Mouse (Mus musculus): Measurements from ENCODE around the gene Fcho2.

The Fcho2 gene

GRCm38 (mm10) chr13:98683412-98683811 is 131.8 kb downstream of the Fcho2 start:
- no peak for DNase-seq (ENCODE audit: extremely low read depth, insufficient read length, low spot score)

DNA sequence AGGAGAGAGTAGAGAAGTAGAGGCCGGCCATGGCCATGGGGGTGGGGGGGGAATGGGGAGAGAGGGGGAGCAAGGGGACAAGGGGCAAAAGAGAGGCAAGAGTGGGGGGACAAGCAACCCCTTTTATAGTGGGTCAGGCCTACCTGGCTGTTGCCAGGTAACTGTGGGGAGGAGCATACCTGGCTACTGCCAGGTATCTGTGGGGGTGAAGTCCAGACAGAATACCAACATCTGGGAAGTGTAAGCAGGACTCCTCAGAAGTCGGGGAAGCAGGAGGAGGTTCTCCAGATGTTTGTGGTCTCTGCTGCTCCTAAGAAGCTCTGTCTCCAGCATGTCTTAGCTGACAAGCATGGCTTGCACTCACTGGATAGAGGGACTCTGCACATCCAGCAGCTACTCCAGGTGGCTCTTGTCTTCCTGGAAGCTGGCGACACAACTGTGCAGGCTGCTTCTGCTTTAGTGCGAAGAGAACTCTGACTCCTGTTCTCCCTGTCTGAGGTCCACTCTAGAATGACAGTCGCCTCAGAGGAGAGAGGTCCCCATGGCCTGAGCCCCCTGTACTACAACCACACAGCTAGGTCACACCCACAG is 134.7 kb downstream of the Fcho2 start:
- no peak for DNase-seq (ENCODE audit: extremely low read depth, insufficient read length, low spot score)

DNA sequence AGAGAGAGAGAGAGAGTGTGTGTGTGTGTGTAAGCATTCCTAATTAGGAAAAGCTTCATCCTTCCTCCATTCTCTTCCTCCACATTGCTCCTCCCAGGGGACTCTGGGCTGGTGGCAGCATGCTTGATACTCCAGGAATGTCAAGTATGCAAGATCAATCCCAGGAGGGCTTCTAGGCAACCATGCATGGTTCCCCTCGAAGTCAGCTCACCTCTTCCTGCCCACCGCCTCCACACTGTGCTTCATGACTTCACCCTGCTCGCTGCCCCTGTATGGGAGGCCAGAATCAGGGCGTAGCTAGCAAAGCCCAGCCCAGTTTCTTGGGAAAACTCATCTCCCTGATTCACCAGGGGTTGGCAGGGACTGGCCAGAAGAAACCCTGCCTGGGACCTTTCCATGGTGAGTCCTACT is 135.6 kb downstream of the Fcho2 start:
- peak; percentile 89 for DNase-seq (ENCODE audit: extremely low read depth, insufficient read length, low spot score)

DNA sequence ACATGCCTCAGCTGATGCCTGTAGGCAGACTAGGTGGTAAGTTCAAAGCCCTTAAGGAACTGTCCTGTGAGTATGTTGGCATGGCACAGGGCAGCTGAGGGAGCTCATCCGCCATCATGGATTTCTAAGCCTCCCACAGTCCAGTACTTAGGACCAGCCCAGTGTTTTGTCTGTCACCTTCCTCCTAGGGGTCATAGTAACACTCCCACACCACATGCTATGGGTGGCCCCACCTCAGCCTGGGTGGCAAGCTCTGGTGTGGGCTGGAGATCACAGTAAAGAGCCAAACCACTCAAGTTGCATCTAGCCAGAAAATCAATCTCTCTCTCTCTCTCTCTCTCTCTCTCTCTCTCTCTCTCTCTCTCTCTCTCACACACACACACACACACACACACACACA is 136.0 kb downstream of the Fcho2 start:
- peak; percentile 80 for DNase-seq (ENCODE audit: extremely low read depth, insufficient read length, low spot score)

GRCm38 (mm10) chr13:98673922-98674321 is 141.3 kb downstream of the Fcho2 start:
- no peak for DNase-seq (ENCODE audit: extremely low read depth, insufficient read length, low spot score)
